Mouse (Mus musculus) hindbrain, embryonic 11.5 days (tissue): ENCODE measurements at regions not wholly inside any gene's neighbourhood (a gene's known extent, or its start where the extent isn't known, plus 50 kb on each side); places are given as distances from the start of the nearest gene placed in this dataset.

ENCODE experiments used
- ATAC-seq: fragments of 200-750 bp; cut with Nextera tagmentation; 2 replicates; pipeline ENCODE4 v1.8.0; 2017; ENCODE audit warnings: mild to moderate bottlenecking, moderate TSS enrichment, moderate library complexity; ENCODE audit not compliant: low FRiP score
- DNase-seq: peaks from one replicate; pipeline ENCODE4 v3.0.0-alpha.2; 2015; ENCODE audit warnings: low spot score
- H3K27ac ChIP-seq: fragments of 300-500 bp; sonication (generic); 2 replicates; pipeline ENCODE4 v1.5.1; 2014; ENCODE audit warnings: mild to moderate bottlenecking, low read depth, low read length
- H3K27me3 ChIP-seq: fragments of 300-500 bp; sonication (generic); 2 replicates; pipeline ENCODE4 v1.6.1; 2014; ENCODE audit warnings: mild to moderate bottlenecking, low read length, moderate library complexity, mixed read lengths; ENCODE audit not compliant: control insufficient read depth, insufficient read depth
- H3K36me3 ChIP-seq: fragments of 300-500 bp; sonication (generic); 2 replicates; pipeline ENCODE4 v1.6.1; 2014; ENCODE audit warnings: mild to moderate bottlenecking, low read length, moderate library complexity, mixed read lengths; ENCODE audit not compliant: control insufficient read depth, insufficient read depth
- H3K4me1 ChIP-seq: fragments of 300-500 bp; sonication (generic); replicated peaks from 2 replicates; pipeline ENCODE4 v1.6.1; 2014; ENCODE audit warnings: low read length, mixed read lengths; ENCODE audit not compliant: control insufficient read depth, insufficient read depth
- H3K4me2 ChIP-seq: fragments of 300-500 bp; sonication (generic); replicated peaks from 2 replicates; pipeline ENCODE4 v1.6.1; 2014; ENCODE audit warnings: mild to moderate bottlenecking, low read depth, low read length
- H3K4me3 ChIP-seq: fragments of 300-500 bp; sonication (generic); 2 replicates; pipeline ENCODE4 v1.5.1; 2014; ENCODE audit warnings: low read depth, low read length
- H3K9ac ChIP-seq: fragments of 300-500 bp; sonication (generic); 2 replicates; pipeline ENCODE4 v1.6.1; 2014; ENCODE audit warnings: low read depth, low read length
- H3K9me3 ChIP-seq: fragments of 300-500 bp; sonication (generic); 2 replicates; pipeline ENCODE4 v1.6.1; 2016; ENCODE audit warnings: low read length; ENCODE audit not compliant: control insufficient read depth
- WGBS: fragments of 180-500 bp; shearing (Covaris S2); extraction: QIAGEN DNeasy Blood & Tissue Kit; methylation state at CpG from one replicate; pipeline ENCODE4 v1.1.7; 2014; 5-methylcytosine and 5-hydroxymethylcytosine counted together

DNA sequence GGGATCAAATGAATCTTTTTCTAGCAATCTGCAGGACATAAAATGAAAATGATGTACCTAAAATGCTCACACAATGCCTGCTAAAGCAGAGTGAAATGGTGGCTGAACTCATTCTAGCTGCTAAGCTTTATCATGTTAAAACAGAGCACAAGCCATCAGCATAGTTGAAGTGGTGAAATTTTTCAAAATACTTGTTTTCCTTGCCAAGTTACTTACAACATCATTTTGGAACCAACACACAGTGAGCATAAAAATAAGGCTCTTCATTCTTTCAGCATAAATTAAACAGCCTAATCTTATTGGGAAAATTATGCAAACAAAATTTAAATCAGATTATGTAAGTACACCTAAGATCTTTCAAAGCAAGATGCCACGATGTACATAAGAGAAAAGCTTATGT, 125.3 kb upstream of the Arx start:
- ATAC-seq: no peak
- H3K9me3 ChIP-seq: no peaks in the 10 kb centered on the region
- WGBS: 61% methylated on average over 1 of the region's 1 CpGs

More for the DNA sequence above, 125.3 kb upstream of the Arx start:
- Histone ChIP-seq H3K27ac (no peak overlapping the region), H3K4me2 (no peak overlapping the region), H3K36me3 (no peaks in the 10 kb centered on the region), H3K27me3 (no peaks in the 10 kb centered on the region), H3K4me1 (no peaks in the 10 kb centered on the region), H3K9ac (no peak overlapping the region), H3K4me3 (no peak overlapping the region)
- no peak for DNase-seq
